Mouse (Mus musculus) kidney, embryonic 14.5 days (tissue): ENCODE measurements around the gene Nudt17. TPM values are rescaled to one million over a fixed set of nuclear protein-coding genes. Genes with fewer than 3 reads are reported as not detected.
A peak's percentile ranks its signal among the peaks of the same experiment; 100 is the strongest.

ENCODE experiments used
- ATAC-seq: fragments of 200-750 bp; cut with Nextera tagmentation; 2 replicates; pipeline ENCODE4 v1.8.0; 2017; ENCODE audit warnings: moderate number of reproducible peaks, mild to moderate bottlenecking, moderate TSS enrichment, moderate library complexity; ENCODE audit not compliant: low FRiP score, low TSS enrichment
- H3K27ac ChIP-seq: fragments of 300-500 bp; sonication (generic); 2 replicates; pipeline ENCODE4 v1.5.1; 2014; ENCODE audit warnings: low read depth, mild to moderate bottlenecking, low read length, moderate library complexity, mixed read lengths
- H3K27me3 ChIP-seq: fragments of 300-500 bp; sonication (generic); 2 replicates; pipeline ENCODE4 v1.6.1; 2014; ENCODE audit warnings: mild to moderate bottlenecking, low read length; ENCODE audit not compliant: control insufficient read depth, insufficient read depth
- H3K36me3 ChIP-seq: fragments of 300-500 bp; sonication (generic); 2 replicates; pipeline ENCODE4 v1.6.1; 2014; ENCODE audit warnings: low read length, mixed read lengths; ENCODE audit not compliant: control insufficient read depth, insufficient read depth
- H3K4me1 ChIP-seq: fragments of 300-500 bp; sonication (generic); 2 replicates; pipeline ENCODE4 v1.6.1; 2014; ENCODE audit warnings: low read length, mixed read lengths; ENCODE audit not compliant: control insufficient read depth, insufficient read depth
- H3K4me2 ChIP-seq: fragments of 300-500 bp; sonication (generic); replicated peaks from 2 replicates; pipeline ENCODE4 v1.6.1; 2014; ENCODE audit warnings: low read depth, mild to moderate bottlenecking, low read length
- H3K4me3 ChIP-seq: fragments of 300-500 bp; sonication (generic); 2 replicates; pipeline ENCODE4 v1.5.1; 2014; ENCODE audit warnings: mild to moderate bottlenecking, low read length
- H3K9ac ChIP-seq: fragments of 300-500 bp; sonication (generic); 2 replicates; pipeline ENCODE4 v1.6.1; 2014; ENCODE audit warnings: low read depth, mild to moderate bottlenecking, low read length, moderate library complexity
- H3K9me3 ChIP-seq: fragments of 300-500 bp; sonication (generic); 2 replicates; pipeline ENCODE4 v1.6.1; 2016; ENCODE audit warnings: low read length; ENCODE audit not compliant: control insufficient read depth
- WGBS: fragments of 180-500 bp; shearing (Covaris S2); extraction: QIAGEN DNeasy Blood & Tissue Kit; methylation state at CpG from one replicate; pipeline ENCODE4 v1.1.7; 2014; 5-methylcytosine and 5-hydroxymethylcytosine counted together
- polyA plus RNA-seq: library from polyadenylated mRNA; unstranded; fragments of >200 nt; fragmentation: Nextera tagmentation; extraction: Ambion mirVana; gene quantifications from 2 replicates; pipeline ENCODE4 v1.2.1, GENCODE M21; 2014

Nudt17 gene
- polyA plus RNA-seq, 1 experiment from 2014 or later: 10.8 TPM

- H3K4me3 ChIP-seq: no peak overlapping the region
- peaks cover 4% of the 10 kb centered on the region for H3K27me3 ChIP-seq
- H3K4me2 ChIP-seq: no peak overlapping the region
- H3K27ac ChIP-seq: no peak overlapping the region
- ATAC-seq: no peak
- H3K9ac ChIP-seq: no peak overlapping the region
- no peaks in the 10 kb centered on the region for H3K36me3 ChIP-seq
- WGBS: 24% methylated on average over 12 of the region's 12 CpGs
- H3K4me1 ChIP-seq: peaks cover 10% of the 10 kb centered on the region
- H3K9me3 ChIP-seq: no peaks in the 10 kb centered on the region
Observed at GRCm38 (mm10) chr3:96680269-96680956, 27.9 kb downstream of the Nudt17 start.

DNA sequence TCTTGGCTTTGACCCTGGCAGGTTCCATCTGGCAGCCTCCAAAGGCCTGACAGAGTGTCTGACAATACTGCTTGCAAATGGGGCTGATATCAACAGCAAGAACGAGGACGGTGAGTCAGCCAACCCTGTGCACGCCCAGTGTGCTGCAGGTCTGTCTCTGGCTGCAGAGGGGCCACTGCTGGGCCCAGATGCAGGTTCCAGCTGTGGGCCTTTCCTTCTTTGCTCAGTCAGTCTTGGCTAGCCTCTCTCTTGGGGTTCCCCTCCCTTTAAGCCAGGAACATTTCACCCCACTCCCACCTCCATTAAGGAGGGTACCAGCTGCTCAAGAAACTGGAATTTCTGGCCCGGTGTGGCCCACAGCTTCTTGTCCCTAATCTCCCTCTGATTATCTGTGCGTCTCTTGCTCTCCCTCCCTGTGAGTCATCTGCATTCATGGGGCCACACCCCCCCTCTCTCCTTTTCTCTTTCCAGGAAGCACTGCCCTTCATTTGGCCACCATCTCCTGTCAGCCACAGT lies 29.1 kb downstream of the Nudt17 start:
- H3K36me3 ChIP-seq: no peaks in the 10 kb centered on the region
- H3K27me3 ChIP-seq: peaks cover under 1% of the 10 kb centered on the region
- ATAC-seq: no peak
- H3K4me2 ChIP-seq: no peak overlapping the region
- no peaks in the 10 kb centered on the region for H3K9me3 ChIP-seq
- 40% methylated on average over 5 of the region's 5 CpGs for WGBS
- no peak overlapping the region for H3K27ac ChIP-seq
- H3K9ac ChIP-seq: no peak overlapping the region
- peaks cover 13% of the 10 kb centered on the region for H3K4me1 ChIP-seq
- no peak overlapping the region for H3K4me3 ChIP-seq

- H3K27ac ChIP-seq: no peak overlapping the region
- WGBS: 63% methylated on average over 7 of the region's 7 CpGs
Observed at GRCm38 (mm10) chr3:96678456-96678855, 29.9 kb downstream of the Nudt17 start.

GRCm38 (mm10) chr3:96675690-96676089 lies 32.7 kb downstream of the Nudt17 start:
- ATAC-seq: no peak
- Histone ChIP-seq H3K4me3 (no peak overlapping the region), H3K27me3 (no peaks in the 10 kb centered on the region), H3K27ac (no peak overlapping the region), H3K9ac (no peak overlapping the region), H3K36me3 (no peaks in the 10 kb centered on the region), H3K9me3 (no peaks in the 10 kb centered on the region), H3K4me2 (no peak overlapping the region), H3K4me1 (peaks cover 18% of the 10 kb centered on the region)
- WGBS: 38% methylated on average over 3 of the region's 3 CpGs

More at GRCm38 (mm10) chr3:96678456-96678855, 29.9 kb downstream of the Nudt17 start:
- no peaks in the 10 kb centered on the region for H3K9me3 ChIP-seq
- H3K4me3 ChIP-seq: no peak overlapping the region
- no peak overlapping the region for H3K4me2 ChIP-seq
- H3K9ac ChIP-seq: no peak overlapping the region
- H3K36me3 ChIP-seq: no peaks in the 10 kb centered on the region
- no peaks in the 10 kb centered on the region; the same call in 1 of the 2 replicates for H3K27me3 ChIP-seq
- ATAC-seq: no peak
- peaks cover 18% of the 10 kb centered on the region for H3K4me1 ChIP-seq

GRCm38 (mm10) chr3:96675171-96675570 lies 33.2 kb downstream of the Nudt17 start:
- no peak overlapping the region for H3K27ac ChIP-seq

GRCm38 (mm10) chr3:96674442-96674841 lies 33.9 kb downstream of the Nudt17 start:
- Histone ChIP-seq H3K9ac (no peak overlapping the region), H3K27ac (peak overlapping the region; percentile 39; the same call in 1 of the 2 replicates), H3K9me3 (no peaks in the 10 kb centered on the region), H3K4me1 (peaks cover 18% of the 10 kb centered on the region), H3K27me3 (no peaks in the 10 kb centered on the region), H3K4me3 (no peak overlapping the region), H3K36me3 (no peaks in the 10 kb centered on the region), H3K4me2 (peak overlapping the region; percentile 19)
- peak; percentile 36 for ATAC-seq
- WGBS: 8% methylated on average over 8 of the region's 8 CpGs

More at GRCm38 (mm10) chr3:96675171-96675570, 33.2 kb downstream of the Nudt17 start:
- H3K36me3 ChIP-seq: no peaks in the 10 kb centered on the region
- H3K27me3 ChIP-seq: no peaks in the 10 kb centered on the region
- ATAC-seq: no peak; the same call in 1 of the 2 replicates
- no peak overlapping the region for H3K9ac ChIP-seq
- H3K4me1 ChIP-seq: peaks cover 18% of the 10 kb centered on the region
- 51% methylated on average over 3 of the region's 3 CpGs for WGBS
- H3K4me2 ChIP-seq: no peak overlapping the region
- H3K4me3 ChIP-seq: no peak overlapping the region
- H3K9me3 ChIP-seq: no peaks in the 10 kb centered on the region

DNA sequence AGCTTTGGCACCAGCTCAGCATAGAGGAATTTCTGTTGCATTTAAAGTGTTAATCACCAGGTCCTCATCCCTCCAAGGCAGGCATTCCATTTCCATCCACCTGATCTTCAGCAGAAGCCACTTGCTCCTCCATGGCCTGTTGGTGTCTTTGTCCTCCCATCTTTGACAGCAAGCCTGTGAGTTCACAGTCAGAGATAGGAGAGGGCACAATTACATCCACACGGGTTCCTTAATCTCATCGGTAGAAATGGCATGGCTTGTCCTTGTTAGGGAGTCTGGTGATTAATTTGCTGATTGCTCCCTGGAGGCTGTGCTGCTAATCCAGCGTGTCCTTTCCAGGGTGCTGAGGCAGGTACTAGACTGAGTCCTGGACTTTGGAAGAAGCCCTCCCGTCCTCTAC lies 34.8 kb downstream of the Nudt17 start:
- Histone ChIP-seq H3K27ac (no peak overlapping the region), H3K4me3 (no peak overlapping the region), H3K4me1 (peaks cover 18% of the 10 kb centered on the region), H3K9me3 (no peaks in the 10 kb centered on the region), H3K27me3 (no peaks in the 10 kb centered on the region), H3K36me3 (no peaks in the 10 kb centered on the region), H3K4me2 (no peak overlapping the region), H3K9ac (no peak overlapping the region)
- WGBS: 62% methylated on average over 4 of the region's 4 CpGs
- no peak for ATAC-seq

- no peak overlapping the region for H3K4me2 ChIP-seq
- no peak overlapping the region for H3K27ac ChIP-seq
- H3K9me3 ChIP-seq: no peaks in the 10 kb centered on the region
- 96% methylated on average over 5 of the region's 5 CpGs for WGBS
- H3K9ac ChIP-seq: no peak overlapping the region
- H3K4me1 ChIP-seq: peaks cover 18% of the 10 kb centered on the region
- no peak for ATAC-seq
- no peaks in the 10 kb centered on the region for H3K27me3 ChIP-seq
- no peaks in the 10 kb centered on the region for H3K36me3 ChIP-seq
- H3K4me3 ChIP-seq: no peak overlapping the region
Observed at GRCm38 (mm10) chr3:96671519-96671918, 36.8 kb downstream of the Nudt17 start.

DNA sequence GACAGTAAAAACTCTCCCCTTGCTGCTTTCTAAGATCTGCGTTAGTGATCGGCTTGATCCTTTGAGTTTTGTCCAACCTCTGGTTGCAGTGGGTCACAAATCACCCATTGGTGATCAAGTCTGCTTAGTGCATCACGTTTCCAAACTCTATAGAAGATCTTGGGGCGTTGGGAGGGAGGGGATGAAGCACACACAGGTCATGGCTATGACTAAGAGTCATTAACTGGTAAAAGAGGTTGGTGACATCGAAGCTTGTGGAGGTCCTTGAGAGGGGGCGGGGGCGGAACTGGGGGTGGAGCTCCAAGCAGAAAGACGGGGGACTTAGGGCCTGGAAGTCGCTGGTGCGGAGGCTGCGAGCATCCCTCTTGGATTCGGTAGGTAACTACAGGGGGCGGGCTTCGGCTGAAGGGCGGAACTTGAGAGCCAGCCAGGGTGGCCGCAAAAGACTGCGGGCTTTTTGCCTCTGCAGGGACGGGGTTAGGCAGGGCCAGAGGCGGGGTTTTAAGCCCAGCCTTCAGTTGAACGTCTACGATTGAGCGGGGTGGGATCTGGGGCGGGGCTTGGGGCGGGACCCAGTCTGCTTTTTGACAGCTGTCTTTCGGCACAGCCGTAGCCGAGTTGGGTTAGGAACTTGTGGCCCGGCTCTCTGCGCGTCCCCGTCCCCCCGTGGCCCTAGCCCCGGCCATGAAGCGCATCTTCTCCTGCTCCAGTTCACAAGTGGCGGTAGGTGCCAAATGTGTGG lies 38.5 kb downstream of the Nudt17 start, which contains the start of gene Ankrd35:
TSS of gene Ankrd35 (plus strand) at position 405 of the 742 bp plus-strand sequence.
- Histone ChIP-seq H3K4me2 (peak within 1 kb of the TSS; percentile 51), H3K27ac (no peak within 1 kb of the TSS), H3K9me3 (no peaks in the 10 kb centered on the region), H3K36me3 (no peaks in the 10 kb centered on the region), H3K4me1 (peaks cover 9% of the 10 kb centered on the region; the same call in 1 of the 2 replicates), H3K4me3 (peak within 1 kb of the TSS; percentile 32), H3K9ac (no peak within 1 kb of the TSS; the same call in 1 of the 2 replicates), H3K27me3 (no peaks in the 10 kb centered on the region)
- peak; percentile 94 for ATAC-seq
- WGBS: 3% methylated on average over 35 of the region's 35 CpGs
